Mouse (Mus musculus) kidney, adult 2 months (tissue): ENCODE data around the gene Slc29a4. TPM values are rescaled to one million over a fixed set of nuclear protein-coding genes. Genes with fewer than 3 reads are reported as not detected.

Source experiments
- DNase-seq: peaks from one replicate; pipeline ENCODE4 v3.0.0; 2021
- H3K27ac ChIP-seq: fragments of 200-500 bp; 2 replicates; pipeline ENCODE4 v1.5.1; 2012; ENCODE audit warnings: low read depth, low read length, control low read depth, inconsistent platforms; ENCODE audit not compliant: insufficient read depth
- H3K27me3 ChIP-seq: fragments of 200-500 bp; replicated peaks from 2 replicates; pipeline ENCODE4 v1.6.1; 2012; ENCODE audit warnings: mild to moderate bottlenecking, moderate library complexity, low read length, inconsistent platforms; ENCODE audit not compliant: control insufficient read depth, insufficient read depth
- H3K36me3 ChIP-seq: fragments of 200-500 bp; 2 replicates; pipeline ENCODE4 v1.6.1; 2012; ENCODE audit warnings: mild to moderate bottlenecking, moderate library complexity, low read length, inconsistent platforms; ENCODE audit not compliant: control insufficient read depth, insufficient read depth
- H3K4me1 ChIP-seq: fragments of 200-500 bp; 2 replicates; pipeline ENCODE4 v1.6.1; 2011; ENCODE audit warnings: low read length; ENCODE audit not compliant: control insufficient read depth, insufficient read depth
- H3K4me3 ChIP-seq: fragments of 200-500 bp; 2 replicates; pipeline ENCODE4 v1.5.1; 2011; ENCODE audit warnings: mild to moderate bottlenecking, low read depth, low read length, control low read depth; ENCODE audit not compliant: insufficient read depth
- CTCF ChIP-seq: fragments of 200-500 bp; conservative IDR thresholded peaks from 2 replicates; pipeline ENCODE4 v1.5.1; 2011; ENCODE audit warnings: low read depth, mild to moderate bottlenecking, control low read depth, low read length, moderate library complexity, mixed read lengths; ENCODE audit not compliant: insufficient read depth, insufficient read length
- POLR2A ChIP-seq: fragments of 200-500 bp; IDR thresholded peaks from one replicate; pipeline ENCODE4 v1.6.1; 2011; ENCODE audit warnings: low read depth, low read length, control low read depth
- WGBS: fragments of 180-500 bp; shearing (Covaris S2); methylation state at CpG from one replicate; pipeline ENCODE4 v1.1.7; 2018; 5-methylcytosine and 5-hydroxymethylcytosine counted together
- polyA plus RNA-seq: library from polyadenylated mRNA; depleted of rRNA; stranded (reverse); fragments of >200 nt; gene quantifications from 2 replicates; pipeline ENCODE4 v1.2.3, GENCODE M21; 2012

Gene Slc29a4
- polyA plus RNA-seq, 1 experiment = 1.1 TPM

GRCm38 (mm10) chr5:142719897-142720296 is 27.6 kb downstream of the Slc29a4 start:
- H3K36me3 ChIP-seq = no peaks in the 10 kb centered on the region
- no peak for TF ChIP-seq CTCF
- no peak for TF ChIP-seq POLR2A
- DNase-seq = no peak
- 71% methylated on average over 13 of the region's 13 CpGs for WGBS
- H3K4me3 ChIP-seq = no peak overlapping the region
- no peaks in the 10 kb centered on the region for H3K4me1 ChIP-seq
- H3K27me3 ChIP-seq = no peaks in the 10 kb centered on the region
- H3K27ac ChIP-seq = no peak overlapping the region

GRCm38 (mm10) chr5:142723520-142724133 is 31.3 kb downstream of the Slc29a4 start:
- TF ChIP-seq POLR2A = no peak
- peak; percentile 86 for TF ChIP-seq CTCF
- H3K4me1 ChIP-seq = no peaks in the 10 kb centered on the region
- no peaks in the 10 kb centered on the region for H3K27me3 ChIP-seq
- peak; percentile 72 for DNase-seq
- no peak overlapping the region for H3K27ac ChIP-seq
- 11% methylated on average over 7 of the region's 7 CpGs for WGBS
- no peak overlapping the region for H3K4me3 ChIP-seq
- 0 out of 2 replicates have a peak, but pooled peaks cover 2% of the 10 kb centered on the region for H3K36me3 ChIP-seq

GRCm38 (mm10) chr5:142724265-142724664 is 32.0 kb downstream of the Slc29a4 start:
- Histone ChIP-seq H3K4me1 (no peaks in the 10 kb centered on the region), H3K27me3 (no peaks in the 10 kb centered on the region), H3K4me3 (no peak overlapping the region), H3K36me3 (0 out of 2 replicates have a peak, but pooled peaks cover 2% of the 10 kb centered on the region), H3K27ac (no peak overlapping the region)
- 95% methylated on average over 7 of the region's 7 CpGs for WGBS
- DNase-seq = no peak
- TF ChIP-seq CTCF (no peak), POLR2A (no peak)

- 94% methylated on average over 6 of the region's 6 CpGs for WGBS
- Histone ChIP-seq H3K36me3 (peaks cover 5% of the 10 kb centered on the region), H3K4me1 (no peaks in the 10 kb centered on the region), H3K4me3 (no peak overlapping the region), H3K27me3 (no peaks in the 10 kb centered on the region), H3K27ac (no peak overlapping the region)
- TF ChIP-seq POLR2A = no peak
- TF ChIP-seq CTCF = no peak
- no peak for DNase-seq
Measured at GRCm38 (mm10) chr5:142726748-142727147, 34.4 kb downstream of the Slc29a4 start.

- H3K4me3 ChIP-seq = no peak overlapping the region
- DNase-seq = no peak
- no peaks in the 10 kb centered on the region for H3K4me1 ChIP-seq
- no peak overlapping the region for H3K27ac ChIP-seq
- TF ChIP-seq CTCF (no peak), POLR2A (no peak)
- WGBS = 98% methylated on average over 16 of the region's 16 CpGs
- H3K27me3 ChIP-seq = no peaks in the 10 kb centered on the region
- peaks cover 7% of the 10 kb centered on the region for H3K36me3 ChIP-seq
Measured at GRCm38 (mm10) chr5:142728301-142728700, 36.0 kb downstream of the Slc29a4 start.

- DNase-seq = no peak
- TF ChIP-seq CTCF (no peak), POLR2A (no peak)
- peaks cover 10% of the 10 kb centered on the region for H3K36me3 ChIP-seq
- 87% methylated on average over 12 of the region's 12 CpGs for WGBS
- H3K4me1 ChIP-seq = no peaks in the 10 kb centered on the region
- no peak overlapping the region for H3K27ac ChIP-seq
- no peak overlapping the region for H3K4me3 ChIP-seq
- H3K27me3 ChIP-seq = no peaks in the 10 kb centered on the region
Measured at GRCm38 (mm10) chr5:142730295-142730694, 38.0 kb downstream of the Slc29a4 start.

GRCm38 (mm10) chr5:142731916-142732315 is 39.6 kb downstream of the Slc29a4 start:
- Histone ChIP-seq H3K4me1 (no peaks in the 10 kb centered on the region), H3K36me3 (peaks cover 15% of the 10 kb centered on the region), H3K27ac (no peak overlapping the region), H3K27me3 (no peaks in the 10 kb centered on the region), H3K4me3 (no peak overlapping the region)
- 78% methylated on average over 11 of the region's 11 CpGs for WGBS
- no peak for DNase-seq
- no peak for TF ChIP-seq CTCF
- TF ChIP-seq POLR2A = no peak
